ENCODE assay signal across 7 mouse cellular contexts in the genomic region with DNA sequence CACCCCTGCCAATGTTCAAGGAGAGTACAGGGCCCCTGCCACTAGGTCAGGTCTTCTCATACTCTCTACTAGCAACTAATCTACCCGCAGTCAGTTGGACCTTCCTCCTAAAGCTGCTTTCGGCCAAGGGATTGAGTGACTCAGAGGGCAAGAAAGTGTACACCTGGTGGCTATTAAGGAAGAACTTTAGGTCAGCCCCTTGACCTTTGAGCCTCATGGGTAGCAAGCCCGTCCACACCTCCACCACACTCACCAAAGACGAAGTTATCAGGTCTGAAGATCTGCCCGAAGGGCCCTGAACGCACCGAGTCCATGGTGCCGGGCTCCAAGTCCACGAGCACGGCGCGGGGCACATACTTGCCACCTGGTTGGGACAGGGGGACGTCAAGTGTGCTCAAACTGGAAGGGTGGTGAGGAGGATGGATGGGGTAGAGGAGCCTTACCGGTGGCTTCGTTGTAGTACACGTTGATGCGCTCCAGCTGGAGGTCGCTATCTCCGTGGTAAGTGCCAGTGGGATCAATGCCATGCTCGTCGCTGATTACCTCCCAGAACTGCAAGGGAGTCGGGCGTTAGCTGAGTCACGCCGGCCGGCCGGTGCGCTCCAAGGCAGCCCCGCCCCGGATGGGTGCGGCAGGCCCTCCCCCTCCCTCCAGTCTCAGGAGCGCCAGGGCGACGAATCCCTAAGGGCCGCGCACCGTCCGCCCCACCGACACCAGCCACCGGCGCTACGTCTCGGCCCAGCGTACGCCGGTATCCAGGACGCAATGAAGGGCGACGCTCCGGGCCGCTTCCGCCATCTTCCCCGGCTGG. TPM values are rescaled to one million over a fixed set of nuclear protein-coding genes. Genes with fewer than 3 reads are reported as not detected.
DNase-seq lines count a peak whose midpoint lies in the region; ATAC-seq lines count a peak whose summit lies in the region.

No protein-coding gene starts in this region.

- H3K27me3 ChIP-seq in limb, embryonic 12.5 days, result no peaks in the 10 kb centered on the region
- H3K27me3 ChIP-seq in midbrain, embryonic 12.5 days, result no peaks in the 10 kb centered on the region

- peak overlapping the region; percentile 87 for H3K4me3 ChIP-seq in limb, embryonic 12.5 days (replicated peaks)
- H3K4me3 ChIP-seq in midbrain, embryonic 12.5 days, result peak overlapping the region; percentile 72

- ATAC-seq in inflammation-experienced regulatory T-cells, adult 6 months, result peak; percentile 9
- peak; percentile 9; the same call in 1 of the 2 replicates for ATAC-seq in limb, embryonic 12.5 days (ENCODE audit: insufficient number of reproducible peaks, insufficient read depth, low FRiP score, low TSS enrichment, low read depth)
- ATAC-seq in midbrain, embryonic 12.5 days (ENCODE audit: low FRiP score, low read depth), result peak; percentile 14

- 1% methylated on average over 53 of the region's 53 CpGs for WGBS in limb, embryonic 12.5 days
- WGBS in midbrain, embryonic 12.5 days, result 2% methylated on average over 52 of the region's 53 CpGs

- peak overlapping the region; percentile 93 for H3K27ac ChIP-seq in limb, embryonic 12.5 days
- peak overlapping the region; percentile 89 for H3K27ac ChIP-seq in midbrain, embryonic 12.5 days (replicated peaks)

- peak overlapping the region; percentile 80 for H3K9ac ChIP-seq in limb, embryonic 12.5 days (replicated peaks)
- H3K9ac ChIP-seq in midbrain, embryonic 12.5 days (replicated peaks), result peak overlapping the region; percentile 81

- H3K4me1 ChIP-seq in limb, embryonic 12.5 days (replicated peaks), result peaks cover 15% of the 10 kb centered on the region
- peaks cover 20% of the 10 kb centered on the region for H3K4me1 ChIP-seq in midbrain, embryonic 12.5 days

- peak; percentile 96 for DNase-seq in ZHBTc4 (ENCODE audit: low read depth, low spot score)
- peak; percentile 73 to 81 for DNase-seq in cerebellum, postnatal 14 days
- DNase-seq in gastrocnemius, postnatal 25 days, result peak; percentile 87
- DNase-seq in spleen, postnatal 14 days (ENCODE audit: low spot score in 2 of 2), result peak; percentile 83 to 86

- H3K4me2 ChIP-seq in limb, embryonic 12.5 days, result peak overlapping the region; percentile 92
- peak overlapping the region; percentile 96 for H3K4me2 ChIP-seq in midbrain, embryonic 12.5 days (replicated peaks)

- H3K9me3 ChIP-seq in limb, embryonic 12.5 days, result no peaks in the 10 kb centered on the region
- no peaks in the 10 kb centered on the region for H3K9me3 ChIP-seq in midbrain, embryonic 12.5 days

- peaks cover 21% of the 10 kb centered on the region for H3K36me3 ChIP-seq in limb, embryonic 12.5 days
- peaks cover 12% of the 10 kb centered on the region for H3K36me3 ChIP-seq in midbrain, embryonic 12.5 days

RNA-seq across cellular contexts. Expression of gene Tubb4b, which starts 0.6 kb away (rescaled TPM):
- 100 to 1,000 TPM; 167 to 293 TPM for total RNA-seq in gastrocnemius, postnatal 25 days (2021)
- polyA plus RNA-seq in inflammation-experienced regulatory T-cells, adult 6 months (2017; shearing (Covaris generic)), result 100 to 1,000 TPM in 1 of 3 experiments, 10 to 100 TPM in 2; 90.3 to 208 (median 96.5) TPM
- polyA plus RNA-seq in limb, embryonic 12.5 days (2016; fragmentation: Nextera tagmentation; extraction: Ambion mirVana), result 481 and 489 TPM in 2 replicates
- 460 and 476 TPM in 2 replicates for polyA plus RNA-seq in midbrain, embryonic 12.5 days (2016; fragmentation: Nextera tagmentation; extraction: Ambion mirVana)

RNA-seq across cellular contexts. Expression of gene Fam166a, which starts 5.3 kb away (rescaled TPM):
- total RNA-seq in gastrocnemius, postnatal 25 days (2021), result not detected
- not detected for polyA plus RNA-seq in inflammation-experienced regulatory T-cells, adult 6 months (2017; shearing (Covaris generic))
- not detected in 2 replicates for polyA plus RNA-seq in limb, embryonic 12.5 days (2016; fragmentation: Nextera tagmentation; extraction: Ambion mirVana)
- polyA plus RNA-seq in midbrain, embryonic 12.5 days (2016; fragmentation: Nextera tagmentation; extraction: Ambion mirVana), result 0.21 and 1.6 TPM in 2 replicates

RNA-seq across cellular contexts. Expression of gene Stpg3, which starts 9.4 kb away (rescaled TPM):
- not detected for total RNA-seq in gastrocnemius, postnatal 25 days (2021)
- polyA plus RNA-seq in inflammation-experienced regulatory T-cells, adult 6 months (2017; shearing (Covaris generic)), result not detected
- polyA plus RNA-seq in limb, embryonic 12.5 days (2016; fragmentation: Nextera tagmentation; extraction: Ambion mirVana), result not detected in 2 replicates
- polyA plus RNA-seq in midbrain, embryonic 12.5 days (2016; fragmentation: Nextera tagmentation; extraction: Ambion mirVana), result not detected in 2 replicates

RNA-seq across cellular contexts. Expression of gene Slc34a3, which starts 10.3 kb away (rescaled TPM):
- not detected for total RNA-seq in gastrocnemius, postnatal 25 days (2021)
- not detected for polyA plus RNA-seq in inflammation-experienced regulatory T-cells, adult 6 months (2017; shearing (Covaris generic))
- not detected in 2 replicates for polyA plus RNA-seq in limb, embryonic 12.5 days (2016; fragmentation: Nextera tagmentation; extraction: Ambion mirVana)
- not detected in 2 replicates for polyA plus RNA-seq in midbrain, embryonic 12.5 days (2016; fragmentation: Nextera tagmentation; extraction: Ambion mirVana)

RNA-seq across cellular contexts. Expression of gene Nelfb, which starts 12.6 kb away (rescaled TPM):
- 10 to 100 TPM; 20.5 to 22.3 TPM for total RNA-seq in gastrocnemius, postnatal 25 days (2021)
- polyA plus RNA-seq in inflammation-experienced regulatory T-cells, adult 6 months (2017; shearing (Covaris generic)), result 10 to 100 TPM; 46.6 to 50.3 (median 47.0) TPM
- 118 and 121 TPM in 2 replicates for polyA plus RNA-seq in limb, embryonic 12.5 days (2016; fragmentation: Nextera tagmentation; extraction: Ambion mirVana)
- 118 and 123 TPM in 2 replicates for polyA plus RNA-seq in midbrain, embryonic 12.5 days (2016; fragmentation: Nextera tagmentation; extraction: Ambion mirVana)

Comparison
In these comparisons a context has a peak if more than half of its experiments do, and no peak if none do; other contexts are left out.
1. Peak in every context shown above with its lines: DNase-seq, ATAC-seq, H3K4me3 ChIP-seq and H3K27ac ChIP-seq.